Mouse (Mus musculus) kidney, embryonic 15.5 days (tissue): ENCODE results near the gene Wnt5a. TPM values are rescaled to one million over a fixed set of nuclear protein-coding genes. Genes with fewer than 3 reads are reported as not detected.
A peak's percentile ranks its signal among the peaks of the same experiment; 100 is the strongest.

Experiments used
- ATAC-seq: fragments of 200-750 bp; cut with Nextera tagmentation; replicated peaks from 2 replicates; pipeline ENCODE4 v1.8.0; 2017; ENCODE audit warnings: moderate TSS enrichment; ENCODE audit not compliant: low FRiP score
- H3K27ac ChIP-seq: fragments of 300-500 bp; sonication (generic); 2 replicates; pipeline ENCODE4 v1.5.1; 2015; ENCODE audit warnings: mild to moderate bottlenecking, inconsistent platforms
- H3K27me3 ChIP-seq: fragments of 300-500 bp; sonication (generic); 2 replicates; pipeline ENCODE4 v1.6.1; 2015; ENCODE audit warnings: inconsistent platforms
- H3K36me3 ChIP-seq: fragments of 300-500 bp; sonication (generic); 2 replicates; pipeline ENCODE4 v1.6.1; 2015; ENCODE audit warnings: inconsistent platforms
- H3K4me1 ChIP-seq: fragments of 300-500 bp; sonication (generic); 2 replicates; pipeline ENCODE4 v1.6.1; 2015; ENCODE audit warnings: inconsistent platforms
- H3K4me2 ChIP-seq: fragments of 300-500 bp; sonication (generic); 2 replicates; pipeline ENCODE4 v1.6.1; 2015; ENCODE audit warnings: moderate library complexity, mild to moderate bottlenecking, inconsistent platforms
- H3K4me3 ChIP-seq: fragments of 300-500 bp; sonication (generic); replicated peaks from 2 replicates; pipeline ENCODE4 v1.5.1; 2015; ENCODE audit warnings: mild to moderate bottlenecking, inconsistent platforms
- H3K9ac ChIP-seq: fragments of 300-500 bp; sonication (generic); 2 replicates; pipeline ENCODE4 v1.6.1; 2015; ENCODE audit warnings: mild to moderate bottlenecking, inconsistent platforms
- H3K9me3 ChIP-seq: fragments of 300-500 bp; sonication (generic); replicated peaks from 2 replicates; pipeline ENCODE4 v1.6.1; 2016; ENCODE audit warnings: inconsistent platforms
- WGBS: fragments of 180-500 bp; shearing (Covaris S2); methylation state at CpG from one replicate; pipeline ENCODE4 v1.1.7; 2015; ENCODE audit warnings: mixed read lengths; 5-methylcytosine and 5-hydroxymethylcytosine counted together
- polyA plus RNA-seq: library from polyadenylated mRNA; unstranded; fragments of >200 nt; fragmentation: Nextera tagmentation; extraction: Ambion mirVana; gene quantifications from 2 replicates; pipeline ENCODE4 v1.2.1, GENCODE M21; 2015

Gene Wnt5a
- polyA plus RNA-seq, 1 experiment from 2014 or later: 23.3 TPM

DNA sequence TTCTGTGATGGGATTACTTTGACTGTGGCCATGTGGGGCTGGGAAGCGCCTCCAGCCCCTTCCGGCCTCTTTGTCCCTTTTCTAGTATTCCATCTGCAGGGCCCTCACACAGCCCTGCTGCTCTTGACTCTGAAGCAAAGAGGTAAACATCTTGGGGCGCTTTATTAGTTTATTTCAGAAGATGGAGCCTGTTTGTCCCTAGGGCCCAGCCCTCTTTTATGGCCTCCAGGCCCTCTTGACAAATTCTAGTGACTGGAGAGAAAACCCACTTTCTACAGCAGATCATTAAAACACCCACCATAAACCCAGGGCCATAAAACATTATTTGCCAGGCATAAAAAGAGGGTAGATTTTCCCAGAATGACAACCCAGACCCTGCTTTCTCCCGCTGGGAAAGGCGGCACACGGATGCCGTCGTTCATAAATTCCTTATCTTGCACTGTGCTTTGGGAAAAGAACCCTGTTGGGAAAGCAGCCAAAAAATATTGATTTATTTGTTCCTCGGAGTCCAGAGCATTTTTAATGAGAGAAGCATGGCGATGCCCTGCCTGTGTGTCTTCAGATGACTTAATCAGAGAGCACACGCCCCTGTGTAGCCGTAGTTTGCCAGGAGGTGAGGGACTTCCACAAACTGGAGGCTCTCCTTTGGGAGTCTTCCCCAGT is 3.2 kb upstream of the Wnt5a start:
- H3K36me3 ChIP-seq: no peaks in the 10 kb centered on the region
- no peak overlapping the region for H3K27ac ChIP-seq
- WGBS: 31% methylated on average over 12 of the region's 12 CpGs
- H3K9ac ChIP-seq: no peak overlapping the region
- ATAC-seq: no peak
- no peak overlapping the region for H3K4me3 ChIP-seq
- peaks cover 54% of the 10 kb centered on the region for H3K27me3 ChIP-seq
- no peaks in the 10 kb centered on the region for H3K9me3 ChIP-seq
- peaks cover 25% of the 10 kb centered on the region; the same call in 1 of the 2 replicates for H3K4me1 ChIP-seq
- H3K4me2 ChIP-seq: no peak overlapping the region

DNA sequence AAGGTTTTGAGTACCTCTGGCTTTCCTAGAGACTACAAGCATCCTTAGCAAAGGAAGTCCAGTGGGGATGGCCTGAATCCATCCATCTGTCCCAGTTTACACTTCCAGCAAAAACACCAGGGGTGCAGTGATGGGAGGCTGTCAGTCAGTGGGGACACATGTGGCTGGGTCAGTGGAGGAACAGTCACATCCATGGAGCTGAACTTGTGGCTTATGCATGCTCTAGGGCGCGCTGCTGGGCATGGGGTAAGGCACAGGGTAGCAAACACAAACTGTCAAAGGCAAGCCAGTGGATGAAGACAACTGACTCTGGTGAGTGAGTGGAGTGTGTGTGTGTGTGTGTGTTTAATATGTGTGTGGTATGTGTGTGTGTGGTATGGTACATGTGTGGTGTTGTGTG is 1.3 kb upstream of the Wnt5a start:
- H3K27ac ChIP-seq: no peak overlapping the region
- H3K4me3 ChIP-seq: no peak overlapping the region
- H3K36me3 ChIP-seq: no peaks in the 10 kb centered on the region

DNA sequence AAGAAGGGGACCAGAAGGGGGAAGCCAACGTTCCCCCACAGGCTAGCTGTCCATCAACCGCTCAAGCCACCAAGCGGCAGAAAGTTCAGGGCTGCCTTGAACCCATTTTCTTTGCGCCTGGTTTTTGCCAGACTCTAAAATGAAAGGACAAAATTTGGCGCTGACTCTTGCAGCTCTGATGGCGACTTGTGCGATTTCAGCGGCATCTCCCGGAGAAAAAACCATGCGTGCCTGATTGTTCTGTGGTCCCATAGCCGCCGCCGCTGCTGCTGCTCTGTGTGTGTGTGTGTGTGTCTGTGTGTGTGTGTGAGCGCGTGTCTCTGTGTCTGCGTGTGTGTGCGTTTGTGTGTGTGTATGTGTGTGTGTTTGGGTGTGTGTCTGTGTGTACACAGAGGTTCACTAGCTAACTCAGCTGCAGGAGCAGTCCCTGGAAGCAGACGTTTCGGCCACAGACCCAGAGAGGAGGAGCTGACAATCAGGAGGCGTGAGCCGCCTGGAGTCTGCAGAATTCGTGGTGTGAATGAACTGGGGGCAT is 568 bp downstream of the Wnt5a start:
- Histone ChIP-seq H3K36me3 (no peaks in the 10 kb centered on the region), H3K9me3 (no peaks in the 10 kb centered on the region), H3K27me3 (peaks cover 77% of the 10 kb centered on the region), H3K4me2 (peak overlapping the region; percentile 90), H3K4me1 (peaks cover 55% of the 10 kb centered on the region), H3K27ac (peak overlapping the region; percentile 92), H3K9ac (peak overlapping the region; percentile 68), H3K4me3 (peak overlapping the region; percentile 64)
- peak; percentile 27; the same call in 1 of the 2 replicates for ATAC-seq
- WGBS: under 1% methylated on average over 22 of the region's 22 CpGs

More for the DNA sequence above, 1.3 kb upstream of the Wnt5a start:
- Histone ChIP-seq H3K4me2 (no peak overlapping the region), H3K9me3 (no peaks in the 10 kb centered on the region), H3K9ac (no peak overlapping the region), H3K27me3 (peaks cover 69% of the 10 kb centered on the region), H3K4me1 (peaks cover 38% of the 10 kb centered on the region)
- ATAC-seq: no peak
- 86% methylated on average over 2 of the region's 2 CpGs for WGBS

DNA sequence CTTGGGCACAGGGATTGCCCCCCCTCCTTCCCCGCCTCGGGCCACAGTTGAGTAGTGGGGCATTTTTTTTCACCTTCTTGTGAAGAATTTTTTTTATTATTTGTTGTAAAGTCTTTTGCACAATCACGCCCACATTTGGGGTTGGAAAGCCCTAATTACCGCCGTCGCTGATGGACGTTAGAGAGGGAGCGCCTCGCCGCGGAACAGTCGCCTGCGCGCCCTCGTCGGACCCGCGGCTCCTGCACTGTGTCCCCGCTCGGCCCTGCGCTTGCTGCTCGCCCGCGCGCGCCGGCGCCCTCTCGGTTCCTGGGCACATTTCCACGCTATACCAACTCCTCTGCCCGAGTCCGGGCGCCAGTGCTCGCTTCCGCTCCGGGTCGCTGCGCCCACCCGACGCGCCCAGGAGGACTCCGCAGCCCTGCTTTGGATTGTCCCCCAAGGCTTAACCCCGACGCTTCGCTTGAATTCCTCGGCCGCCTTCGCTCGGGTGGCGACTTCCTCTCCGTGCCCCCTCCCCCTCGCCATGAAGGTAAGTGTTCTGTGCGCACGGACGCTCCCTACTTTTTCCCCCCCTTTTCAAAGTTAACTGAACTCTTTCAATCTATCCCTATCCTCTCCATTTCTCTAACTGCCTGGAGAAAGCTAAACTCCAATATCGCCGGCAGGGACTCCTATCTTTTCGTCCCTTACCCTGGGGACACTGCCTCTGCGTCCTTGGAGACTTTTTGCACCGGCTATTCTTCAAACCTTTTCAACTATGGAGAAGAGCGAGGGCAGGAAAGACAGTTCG is 1.2 kb downstream of the Wnt5a start:
- peaks cover 62% of the 10 kb centered on the region for H3K4me1 ChIP-seq
- peak overlapping the region; percentile 68 for H3K9ac ChIP-seq
- under 1% methylated on average over 62 of the region's 62 CpGs for WGBS
- peak overlapping the region; percentile 92 for H3K27ac ChIP-seq
- ATAC-seq: peak; percentile 20
- H3K27me3 ChIP-seq: peaks cover 80% of the 10 kb centered on the region
- H3K4me3 ChIP-seq: peak overlapping the region; percentile 64
- H3K9me3 ChIP-seq: no peaks in the 10 kb centered on the region
- H3K36me3 ChIP-seq: no peaks in the 10 kb centered on the region
- H3K4me2 ChIP-seq: peak overlapping the region; percentile 90

DNA sequence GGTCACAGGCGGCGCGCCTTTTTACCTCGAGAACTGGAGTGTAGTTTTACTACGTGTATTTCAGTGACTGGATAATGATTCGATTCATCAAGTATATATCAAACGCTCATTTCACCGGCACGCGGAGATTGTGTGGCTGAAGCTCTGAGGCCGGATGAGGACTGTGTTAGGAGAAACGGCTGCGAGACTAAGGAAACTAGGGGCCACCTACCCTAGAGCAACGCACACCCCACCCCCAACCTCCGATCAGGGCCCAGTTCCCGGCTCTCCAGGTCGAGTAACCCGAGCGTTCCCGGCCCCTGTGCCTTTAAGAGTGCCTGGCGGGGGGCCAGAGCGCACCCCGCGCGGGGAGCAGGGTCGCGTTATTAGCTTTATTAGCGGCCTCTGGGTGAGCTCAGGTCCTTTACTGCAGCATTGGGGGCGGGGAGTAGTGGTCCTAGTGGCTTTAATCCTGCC is 1.9 kb downstream of the Wnt5a start:
- Histone ChIP-seq H3K4me3 (peak overlapping the region; percentile 64), H3K36me3 (no peaks in the 10 kb centered on the region), H3K27ac (peak overlapping the region; percentile 92), H3K4me2 (peak overlapping the region; percentile 90), H3K27me3 (peaks cover 80% of the 10 kb centered on the region), H3K4me1 (peaks cover 66% of the 10 kb centered on the region), H3K9me3 (no peaks in the 10 kb centered on the region), H3K9ac (peak overlapping the region; percentile 68)
- 0 out of 2 replicates have a peak, but pooled peaks have one; percentile 27 for ATAC-seq
- WGBS: under 1% methylated on average over 29 of the region's 29 CpGs

GRCm38 (mm10) chr14:28507011-28507410 is 2.5 kb downstream of the Wnt5a start:
- peak overlapping the region; percentile 68 for H3K9ac ChIP-seq
- H3K4me1 ChIP-seq: peaks cover 66% of the 10 kb centered on the region
- peak overlapping the region; percentile 64 for H3K4me3 ChIP-seq
- peak overlapping the region; percentile 92 for H3K27ac ChIP-seq
- peaks cover 79% of the 10 kb centered on the region for H3K27me3 ChIP-seq
- 1% methylated on average over 15 of the region's 15 CpGs for WGBS
- H3K9me3 ChIP-seq: no peaks in the 10 kb centered on the region
- H3K4me2 ChIP-seq: peak overlapping the region; percentile 90
- H3K36me3 ChIP-seq: no peaks in the 10 kb centered on the region
- ATAC-seq: no peak

DNA sequence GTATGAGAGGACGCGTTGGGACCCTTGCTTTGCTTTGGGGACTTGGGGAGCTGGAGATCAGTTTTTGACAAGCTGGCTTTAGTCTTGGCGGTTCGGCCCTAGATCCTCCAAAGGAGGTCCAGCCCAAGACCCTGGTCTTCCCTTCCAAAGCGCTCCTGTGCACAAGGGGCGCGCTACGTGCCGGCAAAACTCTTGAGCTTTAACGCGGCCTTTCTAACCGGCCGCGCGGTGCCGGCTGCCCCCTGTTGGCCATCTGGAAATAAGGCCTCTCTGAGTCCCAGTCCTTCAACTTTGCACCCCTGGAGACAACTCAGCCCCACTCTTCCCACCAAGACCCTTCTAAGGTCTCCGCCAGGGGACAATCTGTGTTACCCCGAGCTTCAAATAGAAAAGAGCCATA is 2.9 kb downstream of the Wnt5a start:
- Histone ChIP-seq H3K4me1 (peaks cover 66% of the 10 kb centered on the region), H3K4me2 (peak overlapping the region; percentile 90), H3K27ac (peak overlapping the region; percentile 92), H3K27me3 (peaks cover 79% of the 10 kb centered on the region), H3K9me3 (no peaks in the 10 kb centered on the region), H3K4me3 (peak overlapping the region; percentile 64), H3K36me3 (no peaks in the 10 kb centered on the region), H3K9ac (peak overlapping the region; percentile 68)
- no peak for ATAC-seq
- WGBS: 2% methylated on average over 18 of the region's 18 CpGs

DNA sequence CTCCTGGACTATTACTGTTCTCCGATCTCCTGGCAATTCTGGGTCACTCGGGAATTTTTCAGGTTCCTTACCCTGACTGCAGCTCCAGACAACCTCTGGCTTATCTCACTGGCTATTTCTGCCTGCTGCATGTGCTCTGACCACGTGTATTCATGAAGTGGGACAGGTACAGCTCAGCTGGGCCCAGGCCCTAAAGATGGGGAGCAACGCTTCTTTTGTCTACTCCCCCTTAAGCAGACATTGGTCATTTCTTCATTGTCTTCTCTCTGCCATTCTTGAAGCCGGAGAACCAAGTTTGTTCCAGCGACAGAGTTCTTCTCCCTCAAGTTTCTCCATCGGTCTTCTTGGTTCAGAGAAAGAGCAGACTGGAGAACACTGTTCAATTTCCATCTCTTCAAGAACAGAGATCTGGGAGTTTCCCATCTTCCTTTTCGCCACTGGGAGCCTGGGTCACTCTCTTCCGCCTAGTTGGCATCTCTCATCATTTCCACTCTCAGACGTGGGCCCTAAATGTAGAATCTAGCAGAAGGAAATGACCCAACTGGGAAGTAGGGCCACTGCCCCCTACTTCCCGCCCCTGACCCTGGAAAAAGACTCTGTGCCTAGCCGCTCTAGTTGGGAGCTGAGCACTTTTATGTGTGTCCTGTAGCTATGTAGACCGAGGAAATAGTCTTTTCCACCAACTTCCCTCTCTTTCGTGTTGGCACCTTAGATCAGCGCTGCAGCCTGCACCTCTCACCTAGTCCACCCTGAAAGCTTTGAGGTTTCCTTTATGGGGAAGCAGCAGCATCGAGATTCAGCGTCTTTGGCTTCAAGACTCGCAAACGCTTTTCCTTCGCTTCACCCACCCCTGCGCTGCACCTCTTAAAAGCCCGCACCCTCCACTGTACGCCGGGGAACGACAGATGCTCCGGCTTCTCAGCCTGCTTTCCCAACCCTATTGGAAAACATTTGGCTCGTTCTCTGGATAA is 4.0 kb downstream of the Wnt5a start:
- Histone ChIP-seq H3K4me2 (peak overlapping the region; percentile 90), H3K36me3 (peaks cover 8% of the 10 kb centered on the region; the same call in 1 of the 2 replicates), H3K27me3 (peaks cover 79% of the 10 kb centered on the region), H3K27ac (no peak overlapping the region), H3K4me3 (peak overlapping the region; percentile 64), H3K9ac (peak overlapping the region; percentile 26; the same call in 1 of the 2 replicates), H3K4me1 (peaks cover 66% of the 10 kb centered on the region), H3K9me3 (no peaks in the 10 kb centered on the region)
- 18% methylated on average over 27 of the region's 27 CpGs for WGBS
- ATAC-seq: no peak

- Histone ChIP-seq H3K27me3 (peaks cover 74% of the 10 kb centered on the region), H3K36me3 (peaks cover 10% of the 10 kb centered on the region; the same call in 1 of the 2 replicates), H3K9me3 (no peaks in the 10 kb centered on the region), H3K4me3 (peak overlapping the region; percentile 64), H3K9ac (peak overlapping the region; percentile 43), H3K4me1 (peaks cover 59% of the 10 kb centered on the region), H3K4me2 (peak overlapping the region; percentile 90), H3K27ac (peak overlapping the region; percentile 56)
- no peak for ATAC-seq
- WGBS: 1% methylated on average over 47 of the region's 47 CpGs
Observed at GRCm38 (mm10) chr14:28509441-28510340, 5.1 kb downstream of the Wnt5a start.

- Histone ChIP-seq H3K4me2 (peak overlapping the region; percentile 90), H3K27me3 (peaks cover 82% of the 10 kb centered on the region), H3K27ac (peak overlapping the region; percentile 56; the same call in 1 of the 2 replicates), H3K4me3 (peak overlapping the region; percentile 64), H3K4me1 (peaks cover 53% of the 10 kb centered on the region), H3K36me3 (peaks cover 13% of the 10 kb centered on the region; the same call in 1 of the 2 replicates), H3K9me3 (no peaks in the 10 kb centered on the region), H3K9ac (peak overlapping the region; percentile 43)
- 3% methylated on average over 29 of the region's 29 CpGs for WGBS
- no peak for ATAC-seq
Observed at GRCm38 (mm10) chr14:28510341-28511028, 5.9 kb downstream of the Wnt5a start.
